Mouse (Mus musculus): ENCODE data around the gene Mad1l1.

Gene Mad1l1

DNA sequence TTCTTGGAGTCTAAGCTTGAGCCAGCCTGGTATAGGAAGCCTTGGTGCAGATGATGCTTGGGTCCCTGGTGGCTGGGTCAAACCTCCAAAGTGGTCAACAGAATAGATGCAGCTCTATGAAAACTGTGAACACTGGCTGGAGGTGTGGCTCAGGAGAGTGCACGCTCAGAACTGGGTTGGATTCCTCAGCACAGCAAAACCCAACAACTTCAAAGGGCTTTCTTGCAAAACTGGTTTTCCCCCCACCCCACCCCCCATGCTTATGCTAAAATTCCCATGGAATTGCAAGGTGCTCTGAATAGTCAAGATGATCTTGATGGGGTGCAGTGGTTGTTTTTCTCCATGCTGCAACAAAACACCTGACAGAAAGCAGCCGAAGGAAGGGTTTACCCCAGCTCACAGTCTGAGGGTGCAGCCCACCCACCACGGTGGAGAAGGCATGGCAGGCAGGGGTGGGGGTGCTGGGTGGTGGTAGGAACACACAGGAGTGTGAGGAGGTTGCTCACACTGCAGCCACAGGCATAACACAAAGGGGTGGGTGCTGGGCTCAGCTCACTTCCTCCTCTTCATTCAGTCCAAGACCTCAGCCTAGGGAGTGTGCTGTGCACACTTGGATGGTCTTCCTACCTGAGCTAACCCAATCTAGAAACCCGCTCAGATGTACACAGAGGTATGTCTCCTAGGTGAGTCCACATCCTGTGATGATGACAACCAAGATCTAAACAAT is 197.5 kb downstream of the Mad1l1 start:
- DNase-seq, result no peak

DNA sequence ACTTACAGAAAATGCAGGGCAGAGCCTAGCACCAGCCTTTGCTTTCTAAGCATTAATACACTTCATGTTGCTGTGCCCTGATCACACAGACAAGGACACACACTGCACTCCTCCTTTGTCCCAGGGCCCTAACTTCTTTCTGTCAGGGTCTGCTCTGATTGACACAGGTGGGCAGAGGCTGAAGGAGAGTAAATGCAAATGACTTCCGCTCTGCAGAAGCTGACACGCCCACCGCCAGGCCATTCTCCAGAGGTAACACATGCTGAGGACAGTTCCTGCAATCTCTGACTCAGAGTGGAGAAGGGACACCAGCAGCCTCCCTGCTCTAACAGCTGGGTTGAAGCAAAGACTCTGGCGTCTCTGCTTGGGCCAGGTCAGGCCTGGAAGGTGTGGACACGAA is 198.2 kb downstream of the Mad1l1 start:
- no peak for DNase-seq

DNA sequence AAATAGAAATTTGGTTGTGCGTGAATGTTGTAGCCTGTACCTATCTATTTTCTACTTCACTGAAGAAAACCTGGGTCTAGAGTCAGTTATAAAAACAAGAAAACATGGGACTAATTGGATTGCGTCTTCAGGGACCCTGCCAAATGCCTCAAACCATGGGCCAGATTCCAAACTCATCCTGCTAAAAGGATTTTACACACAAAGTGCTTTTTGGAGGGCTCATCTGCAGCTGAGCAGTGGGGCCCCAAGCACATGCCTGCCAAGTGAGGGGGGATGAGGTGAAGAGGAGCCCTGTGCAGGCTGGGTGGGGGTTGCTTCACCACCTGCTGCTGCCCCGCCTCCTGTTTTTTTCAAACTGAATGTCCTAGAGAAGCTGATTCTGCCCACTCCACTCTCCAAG is 199.4 kb downstream of the Mad1l1 start:
- no peak for DNase-seq

DNA sequence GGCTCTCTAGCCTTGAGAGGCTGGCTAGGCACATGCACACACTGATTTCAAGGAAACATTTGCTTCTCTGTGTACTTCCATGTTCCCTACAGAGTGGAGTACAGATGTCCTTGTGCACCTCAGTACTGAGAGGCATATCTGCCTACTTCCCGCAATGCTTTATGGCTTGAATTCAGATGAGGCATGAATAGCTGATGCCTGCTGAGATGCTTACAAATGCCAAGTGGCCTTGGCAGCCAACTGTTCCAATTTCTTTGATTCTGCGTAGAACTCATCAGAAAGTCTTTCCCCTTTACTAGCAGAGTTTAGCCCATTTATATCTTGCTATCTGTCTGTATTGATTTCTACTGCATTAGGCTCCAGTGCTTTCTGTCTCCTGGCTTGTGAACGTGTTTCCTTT is 202.4 kb downstream of the Mad1l1 start:
- DNase-seq, result peak; percentile 42

DNA sequence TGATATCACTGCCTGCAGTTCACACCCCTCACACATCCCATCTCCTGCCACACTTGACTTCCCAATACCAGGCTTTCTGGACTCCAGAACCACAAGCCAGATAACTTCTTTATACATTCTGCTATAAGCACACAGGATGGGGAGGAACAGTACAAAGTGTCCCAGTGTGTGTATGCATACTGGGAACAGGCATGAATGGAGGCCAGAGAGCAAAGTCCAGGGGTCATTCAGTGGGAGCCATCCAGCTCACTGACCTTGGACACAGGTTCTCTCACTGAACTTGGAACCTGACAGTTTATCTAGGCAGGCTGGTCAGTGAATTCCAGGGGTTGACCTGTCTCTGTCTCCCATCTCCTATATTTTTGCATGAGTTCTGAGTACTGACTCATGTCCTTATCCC is 203.4 kb downstream of the Mad1l1 start:
- no peak for DNase-seq

DNA sequence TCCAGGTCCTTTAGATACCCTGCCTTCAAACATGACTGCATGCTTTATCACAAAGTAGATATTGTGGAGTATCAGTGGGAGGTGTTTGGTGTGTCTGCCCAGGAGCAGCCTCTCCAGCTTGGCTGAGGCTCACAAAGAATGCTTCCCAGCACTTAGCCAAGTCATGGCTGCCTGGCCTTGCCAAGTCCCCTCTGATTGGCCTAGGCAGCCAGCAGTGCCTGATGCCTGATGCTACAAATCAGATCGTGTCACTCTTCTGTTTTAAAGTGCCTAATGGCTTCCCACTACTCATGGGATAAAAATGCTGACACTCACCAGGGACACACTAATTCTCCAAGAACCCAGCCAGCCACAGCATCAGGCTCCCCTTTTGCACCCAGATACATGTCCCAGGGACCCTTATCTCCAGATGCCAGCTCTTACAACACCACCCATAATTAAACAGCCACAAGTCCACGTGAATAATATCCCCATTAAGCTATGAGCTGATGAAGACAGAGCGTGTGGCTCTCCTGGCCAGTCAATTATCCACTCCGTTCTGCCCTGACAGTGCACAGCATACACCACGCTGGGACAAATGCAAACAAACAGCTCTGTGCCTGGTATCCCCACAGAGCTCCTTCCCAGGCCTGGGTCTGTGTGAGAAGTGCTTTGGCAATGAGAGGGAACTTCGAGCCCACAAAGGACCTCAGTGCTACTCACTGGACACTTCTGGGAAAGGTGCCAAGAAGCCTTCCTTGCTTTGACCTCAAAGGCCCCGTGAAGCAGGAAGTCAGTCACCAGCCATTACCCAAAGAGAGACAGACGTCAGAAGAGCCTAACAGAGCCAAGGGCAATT is 205.7 kb downstream of the Mad1l1 start:
- peak; percentile 38 for DNase-seq

DNA sequence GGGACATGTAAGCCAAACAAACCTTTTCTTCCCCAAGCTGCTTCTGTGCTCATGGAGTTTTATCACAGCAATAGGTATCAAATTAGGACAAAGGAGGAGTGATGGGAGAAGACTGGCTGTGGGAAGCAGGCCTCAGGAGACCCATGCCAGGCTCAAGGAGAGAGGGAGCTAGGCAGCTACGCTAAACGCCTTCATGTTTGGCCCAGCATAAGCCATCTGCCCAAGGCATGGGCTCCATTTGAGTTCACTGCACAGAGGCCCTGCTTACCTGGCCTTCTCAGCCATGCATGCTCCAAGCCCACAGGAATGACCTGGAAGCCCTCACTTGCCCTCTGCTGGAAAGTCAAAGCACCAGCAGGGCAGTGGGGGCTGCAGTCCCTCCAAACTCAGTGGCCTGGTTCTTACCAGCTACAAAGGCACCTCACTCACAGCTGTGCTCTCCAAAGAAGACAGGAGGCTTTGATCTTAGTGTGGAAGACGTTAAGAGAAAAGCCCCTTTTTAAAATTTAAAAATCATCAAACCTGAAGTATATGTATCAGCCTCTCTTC is 206.8 kb downstream of the Mad1l1 start:
- no peak for DNase-seq

DNA sequence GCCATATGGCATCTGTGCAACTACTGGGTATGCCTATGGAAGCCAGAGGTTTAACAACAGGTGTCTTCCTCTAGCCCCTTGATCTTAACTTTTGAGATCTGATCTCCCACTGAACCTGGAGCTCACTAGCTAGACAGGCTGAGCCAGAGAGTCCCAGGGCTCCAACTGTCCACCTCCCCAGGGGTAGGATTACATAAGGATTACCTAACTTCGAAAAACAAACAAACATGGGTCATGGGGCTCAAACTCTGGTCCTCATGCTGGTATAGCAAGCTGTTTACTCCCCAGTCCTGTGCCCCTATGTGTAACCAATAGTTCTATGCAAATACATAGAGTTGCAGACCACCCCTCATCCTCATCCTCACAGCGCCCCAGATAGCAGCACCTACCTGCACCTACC is 208.1 kb downstream of the Mad1l1 start:
- DNase-seq, result no peak

DNA sequence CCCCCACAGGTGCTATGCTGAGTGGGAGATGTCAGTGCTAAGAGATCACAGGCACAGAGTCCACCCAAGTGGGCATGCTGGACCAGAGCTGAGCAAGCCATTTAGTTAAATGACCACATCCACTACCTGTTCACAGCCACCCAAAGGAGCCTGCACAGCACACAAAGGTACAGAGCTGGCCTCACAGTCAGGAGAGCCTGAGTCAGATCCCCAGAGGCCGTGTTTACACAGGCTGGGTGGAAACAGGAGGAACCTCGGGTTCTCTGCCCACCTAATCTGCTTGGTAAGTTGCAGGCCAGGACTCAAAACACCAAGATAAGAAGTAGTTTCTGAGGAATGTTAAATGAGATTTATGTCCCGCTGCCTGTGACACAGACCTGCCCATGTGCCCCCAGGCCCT is 211.3 kb downstream of the Mad1l1 start:
- no peak for DNase-seq

DNA sequence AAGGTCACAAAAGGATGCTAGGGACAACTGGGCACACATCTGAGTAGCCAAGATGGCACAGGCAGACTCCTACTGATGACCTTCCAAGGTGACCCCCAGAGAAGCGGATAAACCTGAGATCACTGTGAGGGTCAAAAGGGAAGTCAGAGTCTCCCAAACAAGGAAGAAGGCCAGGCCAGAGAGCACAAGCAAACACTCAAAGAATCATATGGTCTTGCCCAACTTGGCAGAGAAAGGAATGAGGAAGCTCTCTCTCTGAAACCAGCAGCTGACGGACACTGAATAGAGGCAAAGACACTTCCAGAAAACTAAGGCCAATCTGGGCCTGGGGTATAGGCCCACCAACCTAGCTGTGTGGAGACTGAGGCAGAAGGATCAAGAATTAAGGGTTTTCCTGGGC is 213.4 kb downstream of the Mad1l1 start:
- no peak for DNase-seq

DNA sequence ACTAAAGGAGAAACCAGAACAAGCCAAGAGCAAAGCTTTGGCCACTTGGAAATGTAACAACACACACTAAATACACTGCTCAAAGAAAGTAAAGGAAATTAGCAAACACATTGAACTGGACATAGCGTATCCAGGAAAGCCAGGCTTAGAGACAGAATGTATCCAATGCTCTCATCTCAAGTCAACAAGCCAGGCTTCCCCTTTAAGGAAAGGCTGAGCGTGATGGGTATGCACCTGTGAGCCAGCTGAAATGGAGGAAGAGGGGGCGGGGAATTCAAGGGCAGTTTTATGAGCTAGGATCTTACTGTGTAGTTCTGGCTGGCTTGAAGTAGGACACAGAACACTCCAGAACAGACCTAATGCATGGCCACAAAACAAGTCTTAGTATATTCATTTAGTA is 215.3 kb downstream of the Mad1l1 start:
- no peak for DNase-seq

DNA sequence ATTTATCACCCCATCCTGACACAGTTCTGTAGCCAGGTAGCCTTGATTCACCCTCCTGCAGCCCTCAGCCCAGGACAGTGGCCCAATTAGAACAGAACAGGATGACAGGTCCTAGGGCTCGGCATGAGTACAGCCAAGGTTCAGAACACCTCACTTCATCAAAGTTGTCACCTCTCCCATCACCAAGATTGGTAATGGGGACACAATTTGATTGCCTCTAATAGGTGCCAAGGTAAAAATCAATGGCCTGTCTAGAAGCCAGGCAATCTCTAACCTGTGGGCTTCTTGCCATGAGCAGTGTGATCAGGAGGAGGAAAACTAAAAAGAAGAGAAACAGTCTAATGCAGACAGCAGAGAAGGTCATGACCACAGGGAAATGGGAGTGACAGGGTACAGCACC is 216.5 kb downstream of the Mad1l1 start:
- DNase-seq, result no peak

DNA sequence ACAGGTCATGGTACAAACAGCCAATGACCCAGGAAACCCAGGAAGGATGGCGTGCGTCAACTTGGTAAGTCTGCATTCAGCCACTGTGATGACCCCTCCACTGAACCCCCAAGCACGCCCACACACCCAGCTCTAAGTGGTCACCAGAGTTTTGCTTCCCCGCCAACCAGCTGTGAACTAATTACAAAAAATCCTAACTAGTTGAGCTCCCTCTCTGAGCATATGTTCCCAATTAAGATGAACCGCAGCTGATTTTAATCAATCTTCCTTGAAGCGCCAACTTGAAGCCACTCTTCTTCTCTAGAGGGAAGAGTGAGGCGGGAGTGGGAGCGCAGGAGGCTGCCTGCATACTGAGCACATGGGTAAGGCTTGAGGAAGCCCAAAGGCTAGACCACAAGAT is 218.6 kb downstream of the Mad1l1 start:
- DNase-seq, result no peak

DNA sequence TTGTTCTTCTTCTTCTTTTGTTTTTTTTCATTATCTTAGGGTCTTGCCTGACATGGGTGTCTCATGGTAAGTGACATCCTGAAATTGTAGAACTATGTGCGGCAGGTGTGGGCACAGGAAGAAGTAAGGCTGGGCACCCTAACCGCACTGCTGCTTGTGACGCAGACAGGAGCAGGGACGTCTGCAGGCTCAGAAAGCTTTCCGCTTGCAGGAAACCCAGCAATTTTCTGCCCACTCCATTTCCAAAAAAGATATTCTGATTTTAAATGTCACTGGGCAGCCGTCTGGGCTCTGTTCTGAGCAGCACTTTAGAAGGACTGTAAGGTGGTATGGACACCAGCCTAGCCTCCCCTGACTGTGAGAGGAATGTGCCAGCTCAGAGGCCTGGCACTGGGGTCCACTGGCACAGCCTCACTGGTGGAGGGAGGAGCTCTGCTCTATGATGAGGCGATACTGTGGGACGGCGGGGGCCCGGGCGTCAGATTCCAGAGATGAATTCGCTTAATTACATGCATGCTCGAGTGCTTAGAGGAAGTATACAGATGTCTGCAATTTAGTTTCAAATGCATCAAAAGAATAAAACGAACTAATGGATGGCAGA is 219.8 kb downstream of the Mad1l1 start:
- DNase-seq, result no peak

DNA sequence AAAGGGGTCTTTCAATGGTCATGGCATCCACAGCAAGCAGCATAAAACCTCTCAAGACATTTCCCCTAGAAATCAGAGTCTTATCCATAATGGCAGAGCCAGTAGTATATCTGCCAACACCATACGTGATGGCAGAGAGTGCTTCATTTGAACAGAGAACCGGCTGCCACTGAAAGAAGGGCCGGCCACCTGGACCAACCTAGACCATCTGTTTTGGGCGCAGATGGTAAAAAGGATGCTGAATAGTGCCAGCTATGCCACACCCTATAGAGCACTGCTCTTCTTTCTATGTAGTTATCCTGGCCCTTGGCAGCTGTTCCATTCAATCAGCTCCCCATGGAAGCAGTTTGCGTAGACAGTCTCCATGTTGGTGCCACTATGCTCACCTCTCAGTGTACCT is 222.6 kb downstream of the Mad1l1 start:
- peak; percentile 87 for DNase-seq

DNA sequence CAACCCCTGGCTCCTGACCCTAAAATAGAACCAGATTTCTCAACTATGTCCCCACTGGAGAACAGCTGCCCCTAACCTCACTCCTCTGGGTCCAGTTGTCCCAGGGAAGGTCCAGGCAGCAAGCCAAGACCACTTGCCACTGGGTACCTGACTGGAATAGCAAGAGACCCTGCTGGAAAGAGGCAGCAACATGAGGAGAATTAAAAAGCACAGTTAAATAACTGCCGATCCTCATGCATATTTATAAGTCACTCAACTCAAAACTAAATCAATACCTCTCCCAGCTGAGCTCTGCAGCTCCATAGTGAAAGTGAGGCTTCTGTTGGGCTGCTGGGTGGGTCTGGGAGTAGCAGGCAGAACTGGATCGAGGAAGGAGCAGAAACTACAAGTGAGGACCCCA is 226.1 kb downstream of the Mad1l1 start:
- no peak for DNase-seq

DNA sequence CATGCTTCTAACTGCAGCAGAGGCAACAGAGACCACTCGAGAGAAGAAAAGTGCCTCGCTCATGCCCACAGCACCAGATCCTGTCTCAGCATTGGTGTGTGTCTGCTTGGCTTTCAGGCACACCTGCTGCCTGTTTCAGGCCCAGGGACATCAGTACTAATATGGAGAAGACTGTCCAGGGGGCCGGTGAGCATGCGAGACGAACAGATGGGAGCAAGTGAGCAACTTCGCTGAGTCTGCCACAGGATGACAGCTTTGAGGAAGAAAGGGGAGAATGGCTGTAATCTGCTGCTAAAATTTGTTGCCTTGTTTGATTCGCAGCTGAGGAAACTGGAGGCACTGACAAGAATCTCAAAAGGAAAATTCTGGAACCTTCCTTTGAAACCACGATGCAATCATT is 227.9 kb downstream of the Mad1l1 start:
- DNase-seq, result no peak

DNA sequence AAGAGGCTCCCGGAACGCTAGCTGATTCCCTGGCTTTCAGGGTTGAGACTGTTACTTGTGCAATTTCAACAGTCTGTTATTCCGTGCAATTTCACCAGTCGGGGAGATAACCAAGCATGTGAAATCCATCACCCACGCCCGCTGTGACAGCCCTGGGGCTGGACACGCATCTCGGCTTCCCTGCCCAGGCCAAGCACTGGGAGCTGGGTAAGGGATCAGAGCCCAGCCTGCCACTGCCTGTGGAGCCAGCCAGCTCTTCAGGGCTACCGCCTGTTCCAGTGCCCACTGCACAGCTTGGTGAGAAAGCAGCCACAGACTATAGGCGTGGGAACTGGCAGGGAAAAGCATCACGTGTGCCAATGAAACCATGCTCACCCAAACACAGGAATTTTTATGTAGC is 229.8 kb downstream of the Mad1l1 start:
- peak; percentile 81 for DNase-seq

DNA sequence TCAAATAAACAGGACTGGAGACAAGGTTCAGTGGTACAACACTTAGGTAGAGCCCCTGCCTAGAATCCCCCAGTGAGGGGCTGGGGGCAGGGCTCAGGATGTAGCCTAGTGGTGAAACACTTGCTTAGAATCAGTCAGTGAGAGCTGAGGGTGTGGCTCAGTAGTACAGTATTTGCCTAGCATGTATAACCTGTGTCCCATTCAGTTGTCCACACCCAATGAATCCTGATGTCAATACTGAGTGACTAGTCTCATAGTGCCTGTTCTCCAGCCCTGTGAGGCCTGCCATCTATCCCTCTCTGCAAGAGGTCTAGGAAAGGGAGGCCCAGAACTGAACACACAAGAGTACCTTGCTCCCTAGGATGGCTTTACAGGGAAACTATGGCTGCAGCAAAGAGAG is 232.1 kb downstream of the Mad1l1 start:
- no peak for DNase-seq

DNA sequence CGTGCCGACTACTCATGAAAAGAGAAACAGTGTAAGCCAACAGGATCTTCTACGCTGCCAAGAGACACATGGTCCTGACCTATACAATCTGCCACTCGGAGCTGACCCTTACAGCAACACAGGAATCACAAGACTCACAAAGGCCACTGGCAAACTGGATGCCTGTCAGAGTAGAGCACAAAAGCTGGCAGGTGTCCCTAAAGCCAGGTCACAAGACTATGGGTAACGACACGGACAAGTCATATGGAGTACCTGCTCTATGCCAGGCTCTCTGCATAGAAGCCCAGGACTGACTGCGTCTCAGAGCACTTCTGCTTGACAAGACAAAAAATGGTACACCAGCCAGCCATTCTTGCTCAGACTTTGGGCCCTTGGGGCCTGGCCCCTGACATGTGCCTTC is 234.1 kb downstream of the Mad1l1 start:
- no peak for DNase-seq

DNA sequence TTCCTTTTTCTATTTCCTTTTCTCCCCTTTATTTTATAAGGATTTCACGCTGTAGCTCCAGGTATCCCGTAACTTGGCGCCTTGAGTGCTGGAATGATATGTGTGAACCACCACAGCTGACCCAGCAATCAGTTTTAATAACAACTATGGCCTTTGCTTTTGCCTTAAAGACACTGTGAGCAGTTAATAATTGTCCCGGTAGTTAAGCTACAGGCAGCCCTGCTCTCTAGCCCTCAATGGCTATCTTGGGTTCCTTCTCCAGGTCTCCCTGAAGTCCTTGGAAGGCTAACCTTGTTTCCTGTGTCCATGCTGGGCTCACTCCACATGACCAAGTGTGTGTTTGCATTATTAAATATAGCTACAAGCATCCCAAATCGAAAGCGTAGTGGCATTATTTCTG is 237.0 kb downstream of the Mad1l1 start:
- no peak for DNase-seq

DNA sequence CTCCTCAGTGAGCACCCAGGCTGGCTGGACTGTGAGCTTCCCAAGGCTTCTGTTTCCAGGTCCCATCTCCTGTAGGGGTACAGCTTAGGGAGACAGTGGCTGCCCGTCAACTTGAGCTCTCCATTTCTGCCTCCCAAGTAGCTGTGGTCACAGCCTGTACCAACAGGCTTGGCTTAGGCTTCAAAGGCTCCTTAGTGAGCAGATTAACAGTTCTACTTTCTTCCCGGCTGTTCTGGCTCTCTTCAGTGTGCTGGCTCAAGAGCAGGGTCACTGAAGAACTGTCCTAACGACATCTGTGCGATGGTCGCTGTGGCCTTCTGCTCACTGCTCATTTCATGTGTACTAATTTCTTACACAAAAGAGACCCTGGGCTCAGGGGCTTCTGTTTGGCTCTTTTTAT is 237.4 kb downstream of the Mad1l1 start:
- no peak for DNase-seq

DNA sequence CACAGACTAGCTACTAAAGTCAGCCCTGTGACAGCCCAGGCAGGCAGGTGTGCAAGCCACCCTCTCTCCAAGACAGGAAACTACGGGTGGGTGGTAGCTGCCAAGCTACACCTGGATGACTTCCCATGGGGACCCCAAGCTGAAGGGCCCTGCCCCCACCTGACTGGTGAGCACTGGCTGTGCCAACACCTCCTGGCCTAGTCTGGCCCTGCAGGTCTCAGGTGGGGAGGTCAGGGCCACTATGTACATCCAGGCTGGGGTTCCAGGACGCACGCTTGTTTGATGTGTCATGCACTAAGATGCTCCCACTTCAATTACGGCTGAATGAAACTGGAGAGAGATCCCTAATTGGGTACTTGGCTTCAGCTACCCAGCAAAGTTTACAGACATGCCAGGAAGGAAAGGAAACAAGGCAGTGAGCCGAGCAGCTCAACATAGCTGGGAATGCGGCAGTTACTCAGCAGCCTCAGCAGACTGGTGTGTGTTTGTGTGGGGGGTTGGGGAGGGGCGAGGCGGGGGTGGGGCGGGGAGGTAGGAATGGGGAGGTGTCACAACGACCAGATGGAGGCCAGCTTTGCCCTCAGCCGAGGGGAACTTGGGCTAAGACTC is 239.0 kb downstream of the Mad1l1 start:
- no peak for DNase-seq

DNA sequence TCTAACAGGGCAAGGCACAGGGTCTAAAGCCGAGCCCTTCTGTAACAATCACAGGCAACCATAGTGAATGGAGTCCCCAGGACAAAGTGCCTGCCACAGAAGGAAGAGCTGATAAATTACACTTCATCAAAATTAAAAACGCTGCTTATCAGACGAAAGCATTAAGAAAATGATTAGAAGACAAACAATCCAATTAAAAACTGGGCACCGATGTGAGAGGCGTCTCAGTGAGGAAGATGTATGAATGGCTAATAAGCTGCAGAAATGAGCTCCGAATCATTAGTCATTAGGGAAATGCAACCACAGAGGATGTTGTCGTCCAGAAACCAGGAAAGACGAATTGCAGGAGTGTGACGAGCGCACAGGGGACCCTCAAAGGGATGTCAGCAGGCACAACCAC is 240.3 kb downstream of the Mad1l1 start:
- no peak for DNase-seq
